Mouse (Mus musculus) liver, adult 2 months (tissue): ENCODE data around the gene Fam19a3. TPM values are rescaled to one million over a fixed set of nuclear protein-coding genes. Genes with fewer than 3 reads are reported as not detected.
"Not testable (repeated sequence)": the region's sequence is repeated elsewhere in the genome, so short reads cannot be mapped to it uniquely, and the experiment has no call there.

Experiments used
- DNase-seq: peaks from one replicate; pipeline ENCODE4 v3.0.0-alpha.2; 2011; ENCODE audit warnings: low read depth, low spot score; ENCODE audit errors: extremely low read depth
- H3K27ac ChIP-seq: fragments of 200-500 bp; replicated peaks from 2 replicates; pipeline ENCODE4 v1.5.1; 2012; ENCODE audit warnings: low read depth, mild to moderate bottlenecking, control low read depth, inconsistent platforms, low read length; ENCODE audit not compliant: insufficient read depth
- H3K27me3 ChIP-seq: fragments of 200-500 bp; 2 replicates; pipeline ENCODE4 v1.6.1; 2012; ENCODE audit warnings: mild to moderate bottlenecking, moderate library complexity, low read length, inconsistent platforms; ENCODE audit not compliant: control insufficient read depth, insufficient read depth
- H3K36me3 ChIP-seq: fragments of 200-500 bp; 2 replicates; pipeline ENCODE4 v1.6.1; 2012; ENCODE audit warnings: low read length, inconsistent platforms; ENCODE audit not compliant: control insufficient read depth, insufficient read depth
- H3K4me1 ChIP-seq: fragments of 200-500 bp; 2 replicates; pipeline ENCODE4 v1.6.1; 2011; ENCODE audit warnings: low read length; ENCODE audit not compliant: control insufficient read depth, insufficient read depth
- H3K4me3 ChIP-seq: fragments of 200-500 bp; 2 replicates; pipeline ENCODE4 v1.5.1; 2011; ENCODE audit warnings: low read depth, mild to moderate bottlenecking, control low read depth, low read length, moderate library complexity; ENCODE audit not compliant: insufficient read depth
- H3K79me2 ChIP-seq: fragments of 200-500 bp; 2 replicates; pipeline ENCODE4 v1.6.1; 2012; ENCODE audit warnings: inconsistent platforms, mild to moderate bottlenecking, low read length, moderate library complexity; ENCODE audit not compliant: control insufficient read depth, insufficient read depth
- H3K9ac ChIP-seq: fragments of 200-500 bp; 2 replicates; pipeline ENCODE4 v1.6.1; 2012; ENCODE audit warnings: low read depth, mild to moderate bottlenecking, control low read depth, inconsistent platforms, low read length
- CTCF ChIP-seq: fragments of 200-500 bp; IDR thresholded peaks from 2 replicates; pipeline ENCODE4 v1.5.1; 2011; ENCODE audit warnings: low read depth, low read length, control low read depth
- POLR2A ChIP-seq: fragments of 200-500 bp; IDR thresholded peaks from 2 replicates; pipeline ENCODE4 v1.6.1; 2011; ENCODE audit warnings: low read length, control low read depth; ENCODE audit not compliant: insufficient read depth; ENCODE audit errors: extremely low read depth
- WGBS: fragments of 180-500 bp; shearing (Covaris S2); methylation state at CpG from one replicate; pipeline ENCODE4 v1.1.7; 2018; 5-methylcytosine and 5-hydroxymethylcytosine counted together
- polyA plus RNA-seq: library from polyadenylated mRNA; depleted of rRNA; stranded (reverse); fragments of >200 nt; gene quantifications from 2 replicates; pipeline ENCODE4 v1.2.3, GENCODE M21; 2012
- total RNA-seq: library from RNA; depleted of rRNA; stranded (reverse); fragments of >200 nt; gene quantifications from 2 replicates; pipeline ENCODE4 v1.2.3, GENCODE M21; 2014

Gene Fam19a3
- total and polyA plus RNA-seq, 2 experiments, result under 0.01 to 0.05 TPM

DNA sequence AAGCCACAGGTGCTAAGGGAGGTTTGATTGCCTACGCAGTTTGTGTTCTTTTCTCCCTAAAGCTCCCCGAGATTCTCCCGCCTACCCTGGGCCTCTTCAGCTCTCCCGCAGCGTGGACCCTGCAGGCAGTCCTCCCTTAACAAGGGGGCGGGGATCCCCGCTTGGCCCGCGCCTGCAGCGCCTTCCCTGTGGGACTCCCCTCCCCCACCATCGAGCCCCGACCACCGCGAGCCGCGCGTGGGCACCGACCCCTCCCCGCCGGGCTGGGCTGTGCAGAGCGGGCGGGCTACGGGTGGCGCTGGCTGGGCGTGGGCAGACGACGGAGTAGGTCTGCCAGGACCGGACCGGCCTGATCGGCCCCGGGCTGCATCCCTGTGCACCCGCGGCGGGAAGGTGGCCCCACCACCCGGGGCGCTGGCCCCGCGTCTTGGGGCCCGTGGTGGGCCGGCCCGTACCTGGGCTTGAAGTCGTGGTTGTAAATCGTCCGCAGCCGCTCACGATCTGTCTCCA lies 35.9 kb upstream of the Fam19a3 start:
- Histone ChIP-seq H3K9ac (peak overlapping the region; percentile 92), H3K4me3 (peak overlapping the region; percentile 94), H3K4me1 (peaks cover 8% of the 10 kb centered on the region; the same call in 1 of the 2 replicates), H3K27ac (peak overlapping the region; percentile 74), H3K36me3 (peaks cover 6% of the 10 kb centered on the region), H3K27me3 (no peaks in the 10 kb centered on the region), H3K79me2 (peaks cover 8% of the 10 kb centered on the region; the same call in 1 of the 2 replicates)
- no peak for DNase-seq
- WGBS, result under 1% methylated on average over 44 of the region's 46 CpGs
- TF ChIP-seq POLR2A (no peak), CTCF (no peak)

DNA sequence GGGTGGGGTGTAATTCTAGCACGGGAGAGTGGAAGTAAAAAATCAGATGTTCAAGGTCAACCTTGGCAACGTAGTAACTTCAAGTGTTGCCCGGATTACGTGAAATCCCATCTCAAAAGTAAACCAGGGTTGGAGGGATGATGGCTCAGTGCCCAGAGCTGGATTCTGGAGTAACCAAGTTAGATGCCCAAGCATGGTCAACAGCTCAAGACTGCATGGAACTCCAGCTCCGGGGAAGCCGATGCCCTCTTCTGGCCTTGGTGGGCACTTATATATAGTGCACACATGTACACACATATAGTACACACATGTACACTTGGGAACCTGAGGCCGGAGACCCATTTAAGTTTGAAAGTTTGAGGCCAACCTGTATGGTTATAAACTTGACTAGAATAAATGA lies 34.5 kb upstream of the Fam19a3 start:
- no peak overlapping the region for H3K9ac ChIP-seq
- no peak for DNase-seq
- peaks cover 12% of the 10 kb centered on the region; the same call in 1 of the 2 replicates for H3K4me1 ChIP-seq
- 77% methylated on average over 7 of the region's 7 CpGs for WGBS
- no peak overlapping the region for H3K27ac ChIP-seq
- no peaks in the 10 kb centered on the region for H3K27me3 ChIP-seq
- no peak overlapping the region for H3K4me3 ChIP-seq
- no peak for TF ChIP-seq CTCF
- no peak for TF ChIP-seq POLR2A
- peaks cover 8% of the 10 kb centered on the region; the same call in 1 of the 2 replicates for H3K79me2 ChIP-seq
- H3K36me3 ChIP-seq, result peaks cover under 1% of the 10 kb centered on the region; the same call in 1 of the 2 replicates

DNA sequence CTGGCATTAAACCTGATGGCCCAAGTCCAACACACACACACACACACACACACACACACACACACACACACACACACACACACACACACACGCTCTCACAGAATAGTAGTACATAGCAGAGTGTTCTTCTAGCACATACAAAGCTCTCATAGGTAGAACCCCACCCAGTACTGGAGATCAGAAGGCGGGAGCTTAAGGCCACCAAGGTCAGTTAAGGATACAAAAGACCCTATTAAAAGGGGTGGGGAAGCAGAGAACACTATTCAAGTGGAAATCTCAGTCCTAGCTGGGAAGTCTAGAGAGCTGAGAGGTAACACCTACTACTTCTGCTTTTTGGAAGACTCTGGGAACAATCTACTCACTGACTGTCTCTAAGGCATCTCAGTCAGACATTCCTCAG lies 33.7 kb upstream of the Fam19a3 start:
- no peak overlapping the region for H3K27ac ChIP-seq
- DNase-seq, result no peak
- H3K4me3 ChIP-seq, result no peak overlapping the region
- H3K4me1 ChIP-seq, result peaks cover 12% of the 10 kb centered on the region; the same call in 1 of the 2 replicates
- no peaks in the 10 kb centered on the region for H3K36me3 ChIP-seq
- no peaks in the 10 kb centered on the region for H3K27me3 ChIP-seq
- no peak for TF ChIP-seq POLR2A
- TF ChIP-seq CTCF, result no peak
- H3K9ac ChIP-seq, result no peak overlapping the region
- peaks cover 8% of the 10 kb centered on the region; the same call in 1 of the 2 replicates for H3K79me2 ChIP-seq
- WGBS, result 91% methylated on average over 2 of the region's 2 CpGs

DNA sequence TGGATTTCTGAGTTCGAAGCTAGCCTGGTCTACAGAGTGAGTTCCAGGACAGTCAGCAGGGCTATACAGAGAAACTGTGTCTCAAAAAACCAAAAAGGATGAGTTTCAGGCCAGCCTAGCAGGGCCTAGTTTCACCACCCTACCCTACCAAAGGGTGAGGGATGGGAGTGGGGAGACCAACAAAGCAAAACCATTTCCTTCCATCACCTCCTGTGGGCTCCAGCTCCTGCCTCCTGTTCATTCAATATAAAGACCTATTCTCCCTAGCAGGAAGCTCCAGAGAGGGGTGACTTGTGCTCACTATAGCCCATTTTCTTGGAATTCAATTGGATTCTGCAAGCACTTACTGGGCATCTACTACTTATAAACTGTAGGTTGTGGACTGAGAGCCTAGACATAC lies 33.1 kb upstream of the Fam19a3 start:
- Histone ChIP-seq H3K9ac (no peak overlapping the region), H3K4me3 (no peak overlapping the region), H3K4me1 (peaks cover 12% of the 10 kb centered on the region; the same call in 1 of the 2 replicates), H3K36me3 (no peaks in the 10 kb centered on the region), H3K27me3 (no peaks in the 10 kb centered on the region), H3K27ac (no peak overlapping the region), H3K79me2 (peaks cover 8% of the 10 kb centered on the region; the same call in 1 of the 2 replicates)
- no peak for DNase-seq
- TF ChIP-seq CTCF (no peak), POLR2A (no peak)
- 96% methylated on average over 1 of the region's 1 CpGs for WGBS

DNA sequence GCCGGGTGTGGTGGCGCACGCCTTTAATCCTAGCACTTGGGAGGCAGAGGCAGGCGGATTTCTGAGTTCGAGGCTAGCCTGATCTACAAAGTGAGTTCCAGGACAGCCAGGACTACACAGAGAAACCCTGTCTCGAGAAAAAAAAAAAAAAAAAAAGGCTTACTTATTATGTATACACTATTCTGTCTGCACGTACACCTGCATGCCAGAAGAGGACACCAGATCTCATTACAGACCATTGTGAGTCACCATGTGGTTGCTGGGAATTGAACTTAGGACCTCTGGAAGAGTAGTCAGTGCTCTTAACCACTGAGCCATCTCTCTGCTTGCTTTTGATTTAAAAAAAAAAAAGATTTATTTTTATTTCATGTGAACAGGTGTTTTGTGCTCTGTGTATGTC lies 31.6 kb upstream of the Fam19a3 start:
- H3K4me3 ChIP-seq, H3K9ac ChIP-seq, DNase-seq, H3K27me3 ChIP-seq, H3K36me3 ChIP-seq, H3K79me2 ChIP-seq, H3K27ac ChIP-seq, H3K4me1 ChIP-seq: not testable (repeated sequence)
- WGBS, result 90% methylated on average over 7 of the region's 7 CpGs

DNA sequence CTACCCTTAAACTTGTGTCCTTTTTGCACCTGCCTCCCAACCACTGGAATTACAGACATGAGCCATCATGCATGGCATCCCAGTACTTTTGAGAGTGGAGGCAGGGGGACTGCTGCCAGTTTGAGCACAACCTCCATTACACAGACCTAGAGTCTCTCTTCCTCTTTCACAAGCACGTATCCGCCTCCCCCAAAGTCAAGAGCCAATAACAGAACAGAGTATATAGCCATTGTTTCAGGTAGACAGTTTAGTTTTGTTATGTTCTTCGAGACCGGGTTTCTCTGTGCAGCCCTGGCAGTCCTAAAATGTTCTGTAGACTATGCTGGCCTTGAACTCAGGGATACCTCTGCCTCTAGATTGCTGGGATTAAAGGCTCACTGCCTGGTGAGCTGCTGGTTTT lies 30.6 kb upstream of the Fam19a3 start:
- H3K4me3 ChIP-seq, result no peak overlapping the region
- peaks cover 6% of the 10 kb centered on the region; the same call in 1 of the 2 replicates for H3K4me1 ChIP-seq
- DNase-seq, result no peak
- TF ChIP-seq CTCF, result no peak
- no peak for TF ChIP-seq POLR2A
- no peak overlapping the region for H3K27ac ChIP-seq
- H3K9ac ChIP-seq, result no peak overlapping the region
- WGBS, result 87% methylated on average over 4 of the region's 4 CpGs
- H3K79me2 ChIP-seq, result peaks cover 8% of the 10 kb centered on the region; the same call in 1 of the 2 replicates
- no peaks in the 10 kb centered on the region for H3K27me3 ChIP-seq
- no peaks in the 10 kb centered on the region for H3K36me3 ChIP-seq
